Mouse (Mus musculus) midbrain, embryonic 15.5 days (tissue): ENCODE results near the gene Scnn1b. TPM values are rescaled to one million over a fixed set of nuclear protein-coding genes. Genes with fewer than 3 reads are reported as not detected.

Source experiments
- ATAC-seq: fragments of 200-750 bp; cut with Nextera tagmentation; replicated peaks from 2 replicates; pipeline ENCODE4 v1.8.0; 2017; ENCODE audit warnings: moderate TSS enrichment
- H3K27ac ChIP-seq: fragments of 300-500 bp; sonication (generic); 2 replicates; pipeline ENCODE4 v1.5.1; 2015; ENCODE audit warnings: mild to moderate bottlenecking, inconsistent platforms
- H3K27me3 ChIP-seq: fragments of 300-500 bp; sonication (generic); replicated peaks from 2 replicates; pipeline ENCODE4 v1.6.1; 2015; ENCODE audit warnings: inconsistent platforms
- H3K36me3 ChIP-seq: fragments of 300-500 bp; sonication (generic); replicated peaks from 2 replicates; pipeline ENCODE4 v1.6.1; 2015; ENCODE audit warnings: inconsistent platforms
- H3K4me1 ChIP-seq: fragments of 300-500 bp; sonication (generic); 2 replicates; pipeline ENCODE4 v1.6.1; 2015; ENCODE audit warnings: inconsistent platforms
- H3K4me2 ChIP-seq: fragments of 300-500 bp; sonication (generic); 2 replicates; pipeline ENCODE4 v1.6.1; 2015; ENCODE audit warnings: inconsistent platforms, mild to moderate bottlenecking, moderate library complexity
- H3K4me3 ChIP-seq: fragments of 300-500 bp; sonication (generic); 2 replicates; pipeline ENCODE4 v1.5.1; 2015; ENCODE audit warnings: mild to moderate bottlenecking, inconsistent platforms
- H3K9ac ChIP-seq: fragments of 300-500 bp; sonication (generic); 2 replicates; pipeline ENCODE4 v1.6.1; 2015; ENCODE audit warnings: mild to moderate bottlenecking, inconsistent platforms
- H3K9me3 ChIP-seq: fragments of 300-500 bp; sonication (generic); 2 replicates; pipeline ENCODE4 v1.6.1; 2016; ENCODE audit warnings: inconsistent platforms
- WGBS: fragments of 180-500 bp; shearing (Covaris S2); methylation state at CpG from one replicate; pipeline ENCODE4 v1.1.7; 2015; ENCODE audit warnings: mixed read lengths; 5-methylcytosine and 5-hydroxymethylcytosine counted together
- polyA plus RNA-seq: library from polyadenylated mRNA; unstranded; fragments of >200 nt; fragmentation: Nextera tagmentation; extraction: Ambion mirVana; gene quantifications from 2 replicates; pipeline ENCODE4 v1.2.1, GENCODE M21; 2015

Gene Scnn1b
- polyA plus RNA-seq, 1 experiment from 2014 or later: 0.13 TPM

- H3K4me3 ChIP-seq: no peak overlapping the region
- no peak overlapping the region for H3K4me2 ChIP-seq
- 32% methylated on average over 7 of the region's 7 CpGs for WGBS
- H3K9ac ChIP-seq: no peak overlapping the region
- ATAC-seq: no peak
- no peaks in the 10 kb centered on the region for H3K27me3 ChIP-seq
- no peaks in the 10 kb centered on the region for H3K9me3 ChIP-seq
- no peaks in the 10 kb centered on the region for H3K36me3 ChIP-seq
- no peaks in the 10 kb centered on the region for H3K4me1 ChIP-seq
- no peak overlapping the region for H3K27ac ChIP-seq
Measured at GRCm38 (mm10) chr7:121931246-121931645, 66.4 kb downstream of the Scnn1b start.

- H3K4me1 ChIP-seq: no peaks in the 10 kb centered on the region
- H3K36me3 ChIP-seq: no peaks in the 10 kb centered on the region
- no peaks in the 10 kb centered on the region for H3K9me3 ChIP-seq
- H3K9ac ChIP-seq: no peak overlapping the region
- no peaks in the 10 kb centered on the region for H3K27me3 ChIP-seq
- no peak overlapping the region for H3K4me3 ChIP-seq
- no peak for ATAC-seq
- H3K4me2 ChIP-seq: no peak overlapping the region
- H3K27ac ChIP-seq: no peak overlapping the region
- 77% methylated on average over 6 of the region's 6 CpGs for WGBS
Measured at GRCm38 (mm10) chr7:121933675-121934074, 68.8 kb downstream of the Scnn1b start.

DNA sequence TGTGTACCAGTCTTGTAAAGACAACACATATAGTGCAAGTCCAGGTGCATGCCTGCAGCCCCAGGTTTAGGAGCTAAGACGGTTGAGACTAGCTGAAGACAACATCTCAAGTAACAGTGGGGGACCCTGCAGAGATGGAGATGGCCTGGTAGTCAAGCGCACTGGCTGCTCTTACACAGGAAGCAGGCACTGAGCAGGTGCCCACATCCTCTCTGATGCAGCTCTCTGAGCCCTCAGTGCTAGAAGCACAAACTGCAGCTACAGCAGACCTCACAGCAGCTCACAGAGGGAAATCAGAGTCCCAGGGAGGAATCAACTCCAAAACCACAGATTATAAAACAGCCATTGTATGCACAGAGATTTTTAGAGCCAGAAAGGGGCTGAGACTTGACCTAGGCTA, 69.5 kb downstream of the Scnn1b start:
- H3K36me3 ChIP-seq: no peaks in the 10 kb centered on the region
- H3K4me2 ChIP-seq: no peak overlapping the region
- H3K27me3 ChIP-seq: no peaks in the 10 kb centered on the region
- no peak for ATAC-seq
- WGBS: 81% methylated on average over 2 of the region's 2 CpGs
- no peaks in the 10 kb centered on the region for H3K4me1 ChIP-seq
- H3K9ac ChIP-seq: no peak overlapping the region
- H3K4me3 ChIP-seq: no peak overlapping the region
- H3K27ac ChIP-seq: no peak overlapping the region
- no peaks in the 10 kb centered on the region for H3K9me3 ChIP-seq

- 84% methylated on average over 12 of the region's 12 CpGs for WGBS
- no peak for ATAC-seq
- no peak overlapping the region for H3K27ac ChIP-seq
Measured at GRCm38 (mm10) chr7:121935906-121936794, 71.3 kb downstream of the Scnn1b start.

GRCm38 (mm10) chr7:121936861-121937630, 72.2 kb downstream of the Scnn1b start:
- Histone ChIP-seq H3K27ac (no peak overlapping the region; the same call in 1 of the 2 replicates), H3K4me2 (no peak overlapping the region), H3K4me3 (no peak overlapping the region), H3K4me1 (no peaks in the 10 kb centered on the region), H3K9ac (no peak overlapping the region), H3K36me3 (no peaks in the 10 kb centered on the region), H3K27me3 (no peaks in the 10 kb centered on the region), H3K9me3 (no peaks in the 10 kb centered on the region)
- ATAC-seq: no peak
- WGBS: 59% methylated on average over 14 of the region's 14 CpGs

More at GRCm38 (mm10) chr7:121935906-121936794, 71.3 kb downstream of the Scnn1b start:
- Histone ChIP-seq H3K9ac (no peak overlapping the region), H3K27me3 (no peaks in the 10 kb centered on the region), H3K36me3 (no peaks in the 10 kb centered on the region), H3K9me3 (no peaks in the 10 kb centered on the region), H3K4me3 (no peak overlapping the region), H3K4me2 (no peak overlapping the region), H3K4me1 (no peaks in the 10 kb centered on the region)

DNA sequence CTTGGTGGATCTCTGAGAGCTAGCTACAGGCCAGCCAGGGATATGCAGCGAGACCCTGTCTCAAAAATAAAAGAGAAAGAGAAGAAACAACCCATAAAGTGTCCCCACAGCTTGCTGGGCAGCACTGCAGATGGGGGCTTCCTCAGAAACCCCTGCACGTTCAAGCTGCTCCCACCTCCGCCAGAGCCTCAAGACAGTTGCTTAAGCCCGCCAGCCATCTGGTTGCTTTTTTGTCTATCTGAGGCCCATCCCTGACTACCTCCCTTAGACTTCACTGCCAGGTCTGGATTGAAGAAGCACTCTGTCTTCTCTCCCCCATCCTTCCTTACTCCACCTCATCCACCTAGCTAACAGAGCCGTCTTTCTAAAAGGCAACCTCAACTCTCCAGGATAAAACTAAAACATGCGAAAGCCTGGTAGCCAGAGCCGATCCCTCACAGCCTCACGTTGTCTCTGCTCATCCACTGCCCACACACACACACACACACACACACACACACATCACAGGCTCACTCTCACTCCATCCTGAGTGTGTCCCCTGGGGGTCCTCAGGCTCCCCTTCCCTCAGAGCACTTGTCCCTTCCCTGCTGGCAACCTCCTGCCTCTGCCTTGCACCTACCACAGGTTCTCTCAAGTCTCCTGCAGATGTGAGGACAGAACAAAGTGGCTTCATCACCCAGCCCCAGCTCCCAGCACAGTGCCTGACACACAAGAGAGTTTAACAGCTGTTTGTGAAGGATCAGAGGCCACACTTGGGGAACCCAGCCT, 73.5 kb downstream of the Scnn1b start:
- no peaks in the 10 kb centered on the region for H3K9me3 ChIP-seq
- no peak for ATAC-seq
- no peak overlapping the region for H3K4me2 ChIP-seq
- 72% methylated on average over 8 of the region's 8 CpGs for WGBS
- H3K27me3 ChIP-seq: no peaks in the 10 kb centered on the region
- H3K27ac ChIP-seq: no peak overlapping the region
- no peak overlapping the region; the same call in 1 of the 2 replicates for H3K9ac ChIP-seq
- no peaks in the 10 kb centered on the region for H3K4me1 ChIP-seq
- H3K36me3 ChIP-seq: no peaks in the 10 kb centered on the region
- no peak overlapping the region for H3K4me3 ChIP-seq

DNA sequence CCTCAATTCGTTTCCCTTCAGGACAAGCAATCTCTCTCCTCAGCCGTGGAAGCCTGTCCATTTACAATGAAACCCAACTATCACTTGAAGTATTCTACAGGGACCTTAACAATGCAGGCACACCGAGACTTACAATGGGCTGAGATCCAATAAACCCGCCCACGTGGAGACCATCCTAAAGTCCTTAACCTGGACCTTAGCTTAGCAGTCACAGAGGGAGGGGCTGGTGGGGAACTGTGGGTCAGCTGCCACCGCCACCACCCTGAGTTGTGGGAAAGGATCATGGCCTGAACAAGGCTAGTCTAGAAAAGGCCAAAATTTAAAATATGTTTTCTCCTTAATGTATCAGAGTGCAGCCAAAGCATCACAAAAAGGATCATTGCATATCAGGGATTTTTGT, 74.4 kb downstream of the Scnn1b start:
- no peaks in the 10 kb centered on the region for H3K36me3 ChIP-seq
- no peaks in the 10 kb centered on the region for H3K9me3 ChIP-seq
- H3K4me3 ChIP-seq: no peak overlapping the region
- no peak overlapping the region for H3K4me2 ChIP-seq
- 54% methylated on average over 6 of the region's 6 CpGs for WGBS
- no peaks in the 10 kb centered on the region for H3K4me1 ChIP-seq
- no peak for ATAC-seq
- H3K9ac ChIP-seq: no peak overlapping the region
- no peaks in the 10 kb centered on the region for H3K27me3 ChIP-seq
- no peak overlapping the region for H3K27ac ChIP-seq

GRCm38 (mm10) chr7:121939729-121940128, 74.9 kb downstream of the Scnn1b start:
- 28% methylated on average over 4 of the region's 4 CpGs for WGBS
- H3K9ac ChIP-seq: no peak overlapping the region
- no peak overlapping the region for H3K4me3 ChIP-seq
- H3K27ac ChIP-seq: no peak overlapping the region
- no peaks in the 10 kb centered on the region for H3K9me3 ChIP-seq
- no peaks in the 10 kb centered on the region for H3K36me3 ChIP-seq
- ATAC-seq: 0 out of 2 replicates have a peak, but pooled peaks have one; percentile 33
- H3K4me1 ChIP-seq: no peaks in the 10 kb centered on the region
- H3K27me3 ChIP-seq: no peaks in the 10 kb centered on the region
- no peak overlapping the region for H3K4me2 ChIP-seq

- no peak overlapping the region for H3K4me3 ChIP-seq
- H3K27me3 ChIP-seq: no peaks in the 10 kb centered on the region
- H3K4me2 ChIP-seq: no peak overlapping the region
- no peaks in the 10 kb centered on the region for H3K9me3 ChIP-seq
- no peak overlapping the region for H3K9ac ChIP-seq
- ATAC-seq: no peak
- no peak overlapping the region for H3K27ac ChIP-seq
- H3K36me3 ChIP-seq: no peaks in the 10 kb centered on the region
- WGBS: 86% methylated on average over 3 of the region's 3 CpGs
- no peaks in the 10 kb centered on the region for H3K4me1 ChIP-seq
Measured at GRCm38 (mm10) chr7:121941016-121941415, 76.2 kb downstream of the Scnn1b start.

DNA sequence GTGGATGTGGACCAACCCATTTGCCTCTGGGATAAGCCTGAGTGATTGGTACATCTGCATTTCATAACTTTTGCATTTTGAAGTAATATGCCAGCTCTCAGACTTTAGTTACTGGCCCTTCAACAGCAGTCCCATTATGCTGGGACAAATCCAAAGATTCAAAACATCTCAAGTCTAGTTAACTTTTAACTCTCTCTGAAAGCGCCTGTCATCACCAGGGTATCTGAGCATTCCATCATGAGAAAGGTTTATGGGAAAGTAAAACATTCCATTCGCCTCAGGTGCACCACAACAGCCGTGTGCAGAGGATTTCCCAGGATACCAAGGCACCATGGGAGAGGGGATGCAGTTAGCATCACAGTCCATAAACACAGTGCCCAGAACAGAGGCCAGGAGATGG, 76.8 kb downstream of the Scnn1b start:
- no peak overlapping the region for H3K4me2 ChIP-seq
- no peaks in the 10 kb centered on the region for H3K36me3 ChIP-seq
- no peak overlapping the region for H3K9ac ChIP-seq
- no peaks in the 10 kb centered on the region for H3K27me3 ChIP-seq
- H3K4me1 ChIP-seq: no peaks in the 10 kb centered on the region
- no peak overlapping the region for H3K27ac ChIP-seq
- WGBS: 93% methylated on average over 3 of the region's 3 CpGs
- ATAC-seq: no peak
- H3K4me3 ChIP-seq: no peak overlapping the region
- H3K9me3 ChIP-seq: no peaks in the 10 kb centered on the region

DNA sequence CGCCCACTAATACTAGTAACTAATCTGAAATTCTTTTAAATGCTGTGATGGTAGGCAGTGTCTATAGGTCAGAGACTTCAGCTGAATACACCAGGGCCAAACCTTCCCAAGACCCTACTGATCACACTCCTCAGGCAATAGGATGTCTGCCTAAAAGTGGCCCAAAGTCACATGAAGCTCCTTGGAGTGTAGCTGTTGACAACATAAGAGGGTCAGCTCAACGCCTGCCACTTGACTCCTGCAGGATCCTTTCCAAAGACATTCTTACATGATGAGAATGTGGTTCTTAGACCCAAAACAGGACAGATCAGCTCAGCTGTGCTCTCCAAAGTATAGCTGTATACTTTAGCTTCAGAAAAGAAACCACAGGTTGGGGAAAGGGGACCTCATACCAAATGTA, 77.5 kb downstream of the Scnn1b start:
- H3K4me1 ChIP-seq: no peaks in the 10 kb centered on the region
- H3K27me3 ChIP-seq: no peaks in the 10 kb centered on the region
- H3K36me3 ChIP-seq: no peaks in the 10 kb centered on the region
- WGBS: 90% methylated on average over 2 of the region's 2 CpGs
- H3K9me3 ChIP-seq: no peaks in the 10 kb centered on the region
- no peak overlapping the region for H3K4me3 ChIP-seq
- H3K27ac ChIP-seq: no peak overlapping the region
- no peak for ATAC-seq
- no peak overlapping the region for H3K4me2 ChIP-seq
- H3K9ac ChIP-seq: no peak overlapping the region

DNA sequence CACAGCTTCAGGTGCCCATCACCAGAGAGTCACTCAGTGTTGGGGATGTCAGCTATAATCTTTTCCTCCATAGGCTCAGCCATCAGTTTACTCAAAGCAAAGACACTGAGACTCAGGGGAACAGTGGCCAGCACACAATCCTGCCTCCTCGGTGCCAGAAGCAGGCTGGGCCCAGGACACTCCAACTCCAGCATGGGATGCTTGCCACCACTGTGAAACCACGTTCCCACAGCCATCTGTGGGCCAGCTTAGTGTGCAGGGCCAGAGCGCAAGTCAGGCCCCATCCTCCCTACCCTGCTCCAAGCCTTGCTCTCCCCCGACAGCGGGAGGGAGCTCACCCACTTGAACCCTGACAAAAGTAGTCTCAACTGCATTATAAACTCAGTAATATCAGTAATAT, 81.4 kb downstream of the Scnn1b start:
- no peak for ATAC-seq
- WGBS: 82% methylated on average over 5 of the region's 5 CpGs
- H3K36me3 ChIP-seq: no peaks in the 10 kb centered on the region
- H3K9me3 ChIP-seq: no peaks in the 10 kb centered on the region
- no peak overlapping the region for H3K4me3 ChIP-seq
- H3K4me2 ChIP-seq: no peak overlapping the region
- no peaks in the 10 kb centered on the region for H3K4me1 ChIP-seq
- no peak overlapping the region for H3K9ac ChIP-seq
- H3K27ac ChIP-seq: no peak overlapping the region
- no peaks in the 10 kb centered on the region for H3K27me3 ChIP-seq
